Mouse (Mus musculus) limb, embryonic 11.5 days (tissue): ENCODE results near the gene Rnf181. TPM values are rescaled to one million over a fixed set of nuclear protein-coding genes. Genes with fewer than 3 reads are reported as not detected.
A peak's percentile ranks its signal among the peaks of the same experiment; 100 is the strongest.

Source experiments
- ATAC-seq: fragments of 200-750 bp; cut with Nextera tagmentation; 2 replicates; pipeline ENCODE4 v1.8.0; 2017; ENCODE audit warnings: low read depth; ENCODE audit not compliant: insufficient number of reproducible peaks, low FRiP score, low TSS enrichment
- DNase-seq: peaks from one replicate; pipeline ENCODE4 v3.0.0-alpha.2; 2015; ENCODE audit warnings: low spot score
- H3K27ac ChIP-seq: fragments of 300-500 bp; sonication (generic); replicated peaks from 2 replicates; pipeline ENCODE4 v1.5.1; 2014; ENCODE audit warnings: low read depth, mild to moderate bottlenecking, low read length
- H3K27me3 ChIP-seq: fragments of 300-500 bp; sonication (generic); 2 replicates; pipeline ENCODE4 v1.6.1; 2014; ENCODE audit warnings: mild to moderate bottlenecking, low read length, mixed read lengths; ENCODE audit not compliant: control insufficient read depth, insufficient read depth
- H3K36me3 ChIP-seq: fragments of 300-500 bp; sonication (generic); 2 replicates; pipeline ENCODE4 v1.6.1; 2014; ENCODE audit warnings: mild to moderate bottlenecking, low read length, moderate library complexity, mixed read lengths; ENCODE audit not compliant: control insufficient read depth, insufficient read depth
- H3K4me1 ChIP-seq: fragments of 300-500 bp; sonication (generic); 2 replicates; pipeline ENCODE4 v1.6.1; 2014; ENCODE audit warnings: low read length, mixed read lengths; ENCODE audit not compliant: control insufficient read depth, insufficient read depth
- H3K4me2 ChIP-seq: fragments of 300-500 bp; sonication (generic); 2 replicates; pipeline ENCODE4 v1.6.1; 2014; ENCODE audit warnings: low read depth, mild to moderate bottlenecking, moderate library complexity; ENCODE audit not compliant: severe bottlenecking
- H3K4me3 ChIP-seq: fragments of 300-500 bp; sonication (generic); 2 replicates; pipeline ENCODE4 v1.5.1; 2014; ENCODE audit warnings: low read depth, low read length
- H3K9ac ChIP-seq: fragments of 300-500 bp; sonication (generic); 2 replicates; pipeline ENCODE4 v1.6.1; 2014; ENCODE audit warnings: mild to moderate bottlenecking, low read length
- H3K9me3 ChIP-seq: fragments of 300-500 bp; sonication (generic); 2 replicates; pipeline ENCODE4 v1.6.1; 2016; ENCODE audit warnings: low read length; ENCODE audit not compliant: control insufficient read depth
- WGBS: fragments of 180-500 bp; shearing (Covaris S2); extraction: QIAGEN DNeasy Blood & Tissue Kit; methylation state at CpG from one replicate; pipeline ENCODE4 v1.1.7; 2014; 5-methylcytosine and 5-hydroxymethylcytosine counted together
- polyA plus RNA-seq: library from polyadenylated mRNA; unstranded; fragments of >200 nt; fragmentation: Nextera tagmentation; extraction: Ambion mirVana; gene quantifications from 2 replicates; pipeline ENCODE4 v1.2.1, GENCODE M21; 2014

Gene Rnf181
- polyA plus RNA-seq, result 92.1 and 96.0 TPM in 2 replicates

DNA sequence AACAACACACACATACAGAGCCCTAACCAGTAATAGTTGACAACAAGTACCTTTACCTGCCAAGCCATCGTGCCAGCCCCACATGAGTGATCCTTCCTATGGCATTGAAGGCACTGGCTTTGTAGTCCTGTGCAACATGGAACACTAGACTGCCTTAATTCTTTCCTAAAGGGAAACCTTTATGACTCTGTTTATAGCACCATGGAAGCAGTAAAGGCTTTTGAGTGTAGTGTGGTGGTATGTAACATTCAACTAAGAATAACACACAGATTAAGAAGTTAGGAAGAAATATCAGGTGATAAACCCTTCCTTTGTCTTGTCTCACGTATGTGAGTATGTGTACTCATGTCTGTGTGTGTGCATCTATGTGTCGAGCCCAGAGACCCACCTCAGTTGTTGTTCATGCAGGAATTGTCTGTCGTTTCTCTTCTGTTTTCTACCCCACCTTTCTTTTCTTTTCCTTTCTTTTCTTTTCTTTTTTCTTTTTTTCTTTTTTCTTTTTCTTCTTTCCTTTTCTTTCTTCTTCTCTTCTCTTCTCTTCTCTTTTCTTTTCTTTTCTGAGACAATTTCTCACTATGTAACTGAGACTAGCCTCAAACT is at the start of gene Rnf181:
Gene Rnf181 (minus strand): TSS at position 113 of the 600 bp plus-strand sequence.
- 75% methylated on average over 4 of the region's 4 CpGs for WGBS
- Histone ChIP-seq H3K4me1 (no peaks in the 10 kb centered on the region), H3K36me3 (no peaks in the 10 kb centered on the region), H3K4me2 (no peak within 1 kb of the TSS), H3K27me3 (no peaks in the 10 kb centered on the region), H3K27ac (no peak within 1 kb of the TSS), H3K9me3 (no peaks in the 10 kb centered on the region), H3K4me3 (no peak within 1 kb of the TSS), H3K9ac (no peak within 1 kb of the TSS)
- DNase-seq (no peak), ATAC-seq (no peak)

DNA sequence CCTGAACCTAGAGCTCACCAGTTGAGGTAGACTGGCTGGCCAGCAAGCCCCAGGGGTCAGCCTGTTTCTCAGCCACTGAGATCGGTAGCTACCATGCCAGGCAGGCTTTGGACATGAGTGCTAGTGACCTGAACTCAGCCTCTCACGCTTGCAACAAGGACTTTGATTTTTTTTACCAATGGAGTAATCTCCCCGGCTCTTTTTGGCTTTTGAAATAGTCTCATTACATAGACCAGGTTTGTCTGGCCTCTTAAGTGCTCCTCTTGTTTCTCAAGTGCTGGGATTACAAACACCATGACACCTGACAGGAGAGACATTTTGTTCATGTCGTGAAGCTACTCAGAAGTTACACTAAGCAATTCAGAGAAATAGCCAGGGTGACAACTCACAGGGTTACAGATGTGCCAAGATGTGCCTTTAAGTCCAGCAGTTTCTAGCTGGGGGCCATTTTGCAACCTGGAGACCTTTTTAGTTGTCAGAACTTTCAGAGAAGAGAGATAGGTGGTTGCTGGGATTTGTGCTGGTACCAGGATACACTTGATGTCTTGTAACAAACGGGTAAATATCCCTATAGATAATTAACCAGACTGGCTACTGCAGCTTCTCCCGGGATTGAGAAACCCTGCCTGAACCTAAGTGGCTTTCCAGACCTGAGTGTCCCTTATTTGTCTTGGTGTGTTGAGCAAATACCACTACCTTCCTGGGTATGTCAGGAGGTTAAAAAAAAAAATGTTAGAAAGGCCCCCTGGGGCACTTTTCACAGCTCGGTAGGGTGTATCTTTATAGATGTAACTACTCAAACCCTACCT is 49.4 kb upstream of the Rnf181 start:
- Histone ChIP-seq H3K4me1 (peaks cover 4% of the 10 kb centered on the region; the same call in 1 of the 2 replicates), H3K36me3 (peaks cover 10% of the 10 kb centered on the region; the same call in 1 of the 2 replicates), H3K4me2 (no peak overlapping the region), H3K9me3 (no peaks in the 10 kb centered on the region), H3K4me3 (no peak overlapping the region), H3K27ac (no peak overlapping the region), H3K27me3 (no peaks in the 10 kb centered on the region), H3K9ac (no peak overlapping the region; the same call in 1 of the 2 replicates)
- ATAC-seq, result no peak
- 87% methylated on average over 7 of the region's 7 CpGs for WGBS
- DNase-seq, result no peak

DNA sequence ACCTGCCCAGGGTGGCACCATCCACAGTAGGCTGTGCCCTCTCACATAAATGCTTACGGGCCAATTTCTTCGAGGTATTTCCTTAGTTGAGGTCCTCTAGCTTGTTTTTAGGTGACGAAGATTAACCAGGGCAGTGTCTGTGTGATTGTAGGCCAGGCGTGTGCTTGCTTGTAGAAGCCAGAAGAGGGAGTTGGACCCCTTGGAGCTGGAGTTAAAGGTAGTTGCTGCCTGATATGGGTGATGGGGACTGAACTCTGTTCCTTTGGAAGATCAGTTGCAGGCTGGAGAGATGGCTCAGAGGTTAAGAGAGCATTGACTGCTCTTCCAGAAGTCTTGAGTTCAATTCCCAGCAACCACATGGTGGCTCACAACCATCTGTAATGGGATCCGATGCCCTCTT is 48.4 kb upstream of the Rnf181 start:
- no peak for DNase-seq
- no peak overlapping the region for H3K27ac ChIP-seq
- ATAC-seq, result no peak
- peaks cover 8% of the 10 kb centered on the region; the same call in 1 of the 2 replicates for H3K36me3 ChIP-seq
- peaks cover 4% of the 10 kb centered on the region; the same call in 1 of the 2 replicates for H3K4me1 ChIP-seq
- 82% methylated on average over 5 of the region's 5 CpGs for WGBS
- H3K27me3 ChIP-seq, result no peaks in the 10 kb centered on the region
- peak overlapping the region; percentile 82; the same call in 1 of the 2 replicates for H3K9ac ChIP-seq
- H3K9me3 ChIP-seq, result no peaks in the 10 kb centered on the region
- H3K4me3 ChIP-seq, result peak overlapping the region; percentile 80
- H3K4me2 ChIP-seq, result peak overlapping the region; percentile 79

DNA sequence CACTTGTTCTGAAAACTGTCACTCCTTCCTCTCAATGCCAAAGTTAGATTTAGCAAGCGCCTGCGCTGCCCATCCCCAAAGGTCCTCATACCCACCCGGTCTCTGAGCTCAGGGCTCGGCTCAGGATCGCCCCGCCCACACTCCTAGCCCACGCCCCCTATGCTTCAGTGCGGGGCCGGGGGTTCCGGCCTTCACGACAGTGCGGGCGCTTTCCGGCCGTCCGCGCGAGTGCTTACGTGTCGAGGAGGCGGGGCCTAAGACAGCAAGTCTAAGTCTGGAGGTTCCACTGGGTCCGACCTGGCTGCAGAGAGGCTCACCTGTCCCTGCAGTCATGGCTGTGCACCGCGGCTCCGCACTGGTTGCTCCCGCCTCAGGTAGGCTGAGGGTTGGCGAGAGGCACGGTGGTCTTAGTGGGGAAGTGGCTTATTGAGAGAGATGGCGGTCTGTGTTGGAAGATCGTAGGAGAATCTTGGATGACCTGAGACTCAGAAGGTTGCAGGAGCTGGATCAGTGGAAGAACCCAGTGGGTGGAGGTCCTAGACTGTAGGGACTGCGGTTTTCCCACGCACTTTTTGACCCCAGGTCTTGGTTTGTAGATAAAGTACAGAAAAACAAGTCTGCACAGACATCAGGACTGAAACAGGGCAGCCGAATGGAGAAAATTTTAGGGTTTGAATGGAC is 47.5 kb upstream of the Rnf181 start, which contains the start of gene Ggcx:
Gene Ggcx (plus strand): TSS at position 233 of the 681 bp plus-strand sequence.
- ATAC-seq (peak; percentile 97), DNase-seq (peak; percentile 96)
- Histone ChIP-seq H3K4me2 (peak within 1 kb of the TSS; percentile 79), H3K27me3 (no peaks in the 10 kb centered on the region), H3K9ac (peak within 1 kb of the TSS; percentile 82), H3K9me3 (no peaks in the 10 kb centered on the region), H3K27ac (no peak within 1 kb of the TSS), H3K4me3 (peak within 1 kb of the TSS; percentile 80), H3K4me1 (peaks cover 4% of the 10 kb centered on the region; the same call in 1 of the 2 replicates), H3K36me3 (peaks cover 8% of the 10 kb centered on the region; the same call in 1 of the 2 replicates)
- WGBS, result 2% methylated on average over 33 of the region's 33 CpGs

DNA sequence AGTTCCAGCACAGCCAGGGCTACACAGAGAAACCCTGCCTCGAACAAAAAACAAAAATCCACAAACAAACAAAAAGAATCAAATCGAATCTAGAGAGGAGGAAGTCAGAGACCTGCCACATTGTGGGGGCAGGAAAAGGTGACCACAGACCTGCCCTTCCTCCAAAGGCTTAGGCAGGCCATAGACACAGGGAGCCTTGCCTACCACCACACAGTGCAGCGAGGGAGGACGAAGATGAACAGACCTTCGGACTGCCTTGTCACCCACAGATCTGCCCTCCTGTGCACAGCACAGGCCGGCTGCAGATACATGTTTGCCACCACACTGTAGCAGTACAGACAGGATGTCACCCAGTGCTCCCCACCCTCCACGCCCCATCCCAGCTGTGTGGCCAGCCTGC is 43.8 kb upstream of the Rnf181 start:
- H3K9me3 ChIP-seq, result no peaks in the 10 kb centered on the region
- DNase-seq, result no peak
- ATAC-seq, result no peak
- H3K27me3 ChIP-seq, result no peaks in the 10 kb centered on the region
- H3K36me3 ChIP-seq, result no peaks in the 10 kb centered on the region
- H3K4me3 ChIP-seq, result no peak overlapping the region
- WGBS, result 85% methylated on average over 7 of the region's 7 CpGs
- H3K9ac ChIP-seq, result no peak overlapping the region
- H3K27ac ChIP-seq, result no peak overlapping the region
- no peak overlapping the region for H3K4me2 ChIP-seq
- peaks cover 4% of the 10 kb centered on the region; the same call in 1 of the 2 replicates for H3K4me1 ChIP-seq

DNA sequence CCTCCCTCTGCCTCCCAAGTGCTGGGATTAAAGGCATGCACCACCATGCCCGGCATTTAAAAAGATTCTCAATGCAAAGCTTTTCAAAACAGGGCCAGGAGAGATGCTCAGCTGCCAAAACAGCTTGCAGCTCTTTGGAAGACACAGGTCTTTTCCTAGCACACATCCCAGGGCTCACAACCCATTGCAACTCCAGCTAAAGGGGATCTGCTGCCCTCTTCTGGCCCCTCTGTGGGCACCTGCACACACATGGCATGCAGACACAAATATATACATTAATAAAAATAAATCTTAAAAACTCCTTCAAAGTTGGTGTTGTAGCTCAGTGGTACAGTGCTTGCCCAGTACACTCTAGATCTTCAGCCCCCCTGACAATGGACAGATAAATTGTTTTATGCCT is 43.2 kb upstream of the Rnf181 start:
- ATAC-seq (no peak), DNase-seq (no peak)
- Histone ChIP-seq H3K4me1 (peaks cover under 1% of the 10 kb centered on the region; the same call in 1 of the 2 replicates), H3K4me3 (no peak overlapping the region), H3K27me3 (no peaks in the 10 kb centered on the region), H3K9ac (no peak overlapping the region), H3K9me3 (no peaks in the 10 kb centered on the region), H3K4me2 (no peak overlapping the region), H3K27ac (no peak overlapping the region), H3K36me3 (no peaks in the 10 kb centered on the region)
- WGBS, result 31% methylated on average over 1 of the region's 1 CpGs

DNA sequence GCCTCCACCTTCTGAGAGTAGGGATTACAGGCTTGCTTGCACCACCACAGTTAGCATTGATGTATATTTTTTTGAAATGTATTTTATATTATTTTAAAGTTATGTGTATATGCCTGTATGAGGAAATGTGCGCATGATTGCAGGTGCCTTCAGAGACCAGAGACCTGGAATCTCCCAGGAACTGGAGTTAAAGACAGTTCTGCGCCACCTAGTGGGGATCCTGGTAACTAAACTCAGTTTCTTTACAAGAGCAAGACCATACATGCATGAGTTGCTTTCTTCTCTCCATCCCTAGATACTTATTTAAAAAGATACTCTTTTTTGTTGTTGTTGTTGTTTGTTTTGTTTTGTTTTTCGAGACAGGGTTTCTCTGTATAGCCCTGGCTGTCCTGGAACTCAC is 42.8 kb upstream of the Rnf181 start:
- Histone ChIP-seq H3K9ac (no peak overlapping the region), H3K36me3 (no peaks in the 10 kb centered on the region), H3K9me3 (no peaks in the 10 kb centered on the region), H3K27me3 (no peaks in the 10 kb centered on the region), H3K4me3 (no peak overlapping the region), H3K4me2 (no peak overlapping the region), H3K4me1 (no peaks in the 10 kb centered on the region), H3K27ac (no peak overlapping the region)
- DNase-seq, result peak; percentile 83
- WGBS, result 21% methylated on average over 3 of the region's 3 CpGs
- no peak for ATAC-seq

DNA sequence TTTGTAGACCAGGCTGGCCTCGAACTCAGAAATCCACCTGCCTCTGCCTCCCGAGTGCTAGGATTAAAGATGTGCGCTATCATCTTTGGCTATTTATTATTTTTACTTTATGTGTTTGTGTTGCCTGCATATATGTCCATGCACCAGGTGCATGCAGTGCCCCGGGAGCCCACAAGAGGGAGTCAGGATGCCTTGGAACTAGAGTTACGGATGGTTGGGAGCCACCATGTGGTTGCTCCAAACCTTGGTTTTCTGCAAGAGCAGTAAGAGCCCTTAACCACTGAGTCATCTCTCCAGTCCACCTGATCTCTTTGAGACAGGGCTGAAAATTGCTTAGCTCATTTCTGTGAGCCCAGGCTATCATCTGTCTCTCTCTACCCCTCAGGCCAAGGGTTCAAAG is 40.4 kb upstream of the Rnf181 start:
- Histone ChIP-seq H3K27ac (no peak overlapping the region), H3K27me3 (no peaks in the 10 kb centered on the region), H3K4me2 (no peak overlapping the region), H3K4me3 (no peak overlapping the region), H3K9ac (no peak overlapping the region), H3K36me3 (no peaks in the 10 kb centered on the region), H3K9me3 (no peaks in the 10 kb centered on the region), H3K4me1 (no peaks in the 10 kb centered on the region)
- 2% methylated on average over 5 of the region's 5 CpGs for WGBS
- peak; percentile 44; the same call in 1 of the 2 replicates for ATAC-seq
- DNase-seq, result peak; percentile 97
